Mouse (Mus musculus) monocyte, adult 5-6 weeks (primary cell): Measurements from ENCODE around the gene Dydc1. TPM values are rescaled to one million over a fixed set of nuclear protein-coding genes. Genes with fewer than 3 reads are reported as not detected.

Experiments used
- ATAC-seq: fragments of 153-309, 156-312 bp; replicated peaks from 2 replicates; pipeline ENCODE4 v1.8.0; 2017; ENCODE audit warnings: mild to moderate bottlenecking; ENCODE audit not compliant: low TSS enrichment, insufficient number of reproducible peaks, severe bottlenecking, poor library complexity, low FRiP score
- total RNA-seq: library from RNA; stranded (forward); fragments of 200-1000, 200-491, 200-594 nt; gene quantifications from 3 replicates; pipeline ENCODE4 v1.2.3, GENCODE M21; 2017

The Dydc1 gene
- total RNA-seq, 1 experiment from 2014 or later = not detected

DNA sequence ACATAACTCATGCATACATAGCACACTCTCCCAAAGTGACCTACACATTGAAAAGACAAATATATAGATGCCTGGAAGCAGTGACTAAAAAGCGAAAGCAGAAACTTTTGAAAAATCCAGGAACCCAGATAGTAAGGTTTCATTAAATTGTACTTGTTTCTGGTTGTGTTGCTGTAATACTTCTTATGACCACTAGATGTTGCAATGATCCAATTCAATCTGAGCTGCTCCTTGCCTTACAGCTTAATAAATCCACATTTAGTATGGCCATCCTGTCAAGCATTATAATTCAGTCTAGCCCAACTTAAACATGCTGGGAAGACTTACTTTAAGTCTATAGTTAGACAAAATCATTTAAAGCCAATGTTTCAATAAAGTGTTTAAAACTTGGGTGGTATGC lies 21.4 kb downstream of the Dydc1 start:
- no peak for ATAC-seq

DNA sequence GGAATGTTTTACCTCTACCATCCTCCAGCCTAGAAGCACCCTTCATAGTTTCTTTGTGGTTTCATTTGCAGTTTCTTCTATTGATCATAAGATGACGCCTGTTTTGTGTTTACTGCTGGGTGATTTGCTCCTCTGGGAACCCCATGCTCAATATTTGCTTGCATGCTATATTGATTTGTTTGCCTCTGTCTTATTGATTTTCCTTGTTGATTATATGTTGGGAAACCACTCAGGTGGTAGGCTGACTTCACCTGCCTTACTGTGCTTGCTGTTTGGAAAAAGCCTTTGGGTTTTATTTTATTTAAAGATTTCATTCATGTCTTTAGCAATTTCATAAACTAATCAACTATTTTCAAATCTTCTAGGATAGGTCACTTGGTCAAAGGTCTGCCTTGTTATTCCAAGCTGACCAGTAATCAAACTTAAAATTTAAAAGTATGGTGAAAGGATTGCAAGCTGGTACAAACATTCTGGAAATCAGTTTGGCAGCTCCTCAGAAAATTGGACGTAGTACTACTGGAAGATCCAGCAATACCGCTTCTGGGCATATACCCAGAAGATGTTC lies 23.7 kb downstream of the Dydc1 start:
- ATAC-seq = no peak

DNA sequence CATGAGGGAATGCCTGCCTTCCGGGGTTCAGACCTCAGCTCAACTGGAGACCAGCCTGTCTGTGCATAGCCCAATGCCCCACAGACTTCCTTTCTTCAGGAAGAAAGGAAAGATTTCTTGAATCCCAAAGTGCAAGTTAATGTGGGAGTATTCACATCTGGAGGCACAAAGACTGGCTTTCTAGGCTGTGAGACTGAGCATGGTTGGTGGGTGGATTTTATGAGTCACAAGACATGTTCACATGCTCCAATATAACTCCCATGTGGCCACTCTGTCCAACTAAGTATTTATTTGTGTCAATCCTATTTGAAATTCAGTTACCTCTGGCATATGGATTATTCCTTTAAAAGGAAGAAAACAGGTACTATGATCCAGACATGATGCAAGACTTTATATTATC lies 26.0 kb downstream of the Dydc1 start:
- ATAC-seq = no peak

GRCm38 (mm10) chr14:41100712-41101111 lies 28.0 kb downstream of the Dydc1 start:
- ATAC-seq = no peak

DNA sequence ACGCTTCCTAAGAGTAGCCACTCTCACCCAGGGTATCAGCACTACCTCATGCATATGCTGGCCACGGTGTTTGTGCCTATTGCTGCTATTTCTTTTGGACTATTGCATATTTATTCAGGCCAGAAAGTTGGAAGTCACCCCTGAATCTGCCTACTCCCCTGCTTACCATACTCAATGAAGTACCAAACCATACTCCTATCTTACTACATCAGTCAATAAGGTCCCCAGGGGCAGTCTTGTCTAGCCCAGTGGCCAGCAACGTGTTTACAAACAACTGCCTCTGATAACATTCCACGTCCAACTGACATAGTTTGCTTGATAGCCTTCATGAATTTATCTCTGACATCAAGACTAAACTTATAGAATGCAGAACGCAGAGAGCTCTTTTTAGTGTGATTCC lies 28.5 kb downstream of the Dydc1 start:
- no peak for ATAC-seq

DNA sequence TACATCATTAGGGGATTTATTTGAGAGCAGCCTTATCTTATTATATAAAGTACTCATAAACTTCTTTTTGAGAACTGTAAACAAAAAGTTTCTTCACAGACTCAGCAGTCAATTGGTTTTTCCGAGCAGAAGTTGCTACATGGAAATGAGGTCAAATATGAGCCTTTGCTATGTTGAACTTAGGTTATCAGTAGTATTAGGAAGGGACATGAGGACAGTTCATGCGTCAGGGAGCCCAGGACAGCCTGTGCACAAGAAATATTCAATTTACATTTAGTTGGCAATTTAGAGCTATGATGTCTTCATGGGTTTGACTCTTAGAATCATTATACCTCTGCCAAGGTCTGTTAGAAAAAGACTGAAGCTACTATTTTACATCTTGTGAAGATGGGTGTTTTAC lies 29.6 kb downstream of the Dydc1 start:
- ATAC-seq = no peak

DNA sequence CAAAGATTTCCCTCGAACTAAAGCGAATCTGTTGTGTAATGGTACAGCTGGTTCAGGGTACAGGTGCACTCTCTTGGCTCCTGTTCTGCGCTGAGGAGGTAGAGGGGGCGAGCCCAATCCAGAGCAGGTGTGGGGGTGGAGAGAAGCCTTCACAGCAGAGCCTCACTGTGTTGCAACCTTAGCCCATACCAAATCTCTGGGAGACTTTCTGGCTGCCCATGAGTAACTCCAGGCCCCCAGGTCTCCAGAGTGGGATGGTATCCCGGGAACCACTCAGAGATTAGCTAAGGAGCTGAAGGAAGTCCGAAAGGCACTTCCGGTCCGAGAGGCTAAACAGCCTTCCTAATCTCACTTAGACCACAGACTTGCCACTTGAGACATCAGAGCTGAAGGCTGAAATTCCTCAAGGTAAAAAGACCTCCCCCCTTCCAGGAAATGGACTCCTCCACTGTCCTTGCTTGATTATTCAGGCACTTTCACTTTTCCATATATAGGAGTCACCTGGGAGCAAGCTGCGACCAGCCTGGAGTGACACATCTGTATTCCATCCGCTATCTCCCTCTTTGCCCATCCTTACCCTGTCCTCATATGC lies 32.2 kb downstream of the Dydc1 start, which contains the start of gene Mat1a:
Gene Mat1a (plus strand): TSS at position 183 of the 592 bp plus-strand sequence.
- ATAC-seq = no peak

GRCm38 (mm10) chr14:41111031-41111668 lies 38.4 kb downstream of the Dydc1 start:
- no peak for ATAC-seq

GRCm38 (mm10) chr14:41112944-41113343 lies 40.2 kb downstream of the Dydc1 start:
- ATAC-seq = no peak

DNA sequence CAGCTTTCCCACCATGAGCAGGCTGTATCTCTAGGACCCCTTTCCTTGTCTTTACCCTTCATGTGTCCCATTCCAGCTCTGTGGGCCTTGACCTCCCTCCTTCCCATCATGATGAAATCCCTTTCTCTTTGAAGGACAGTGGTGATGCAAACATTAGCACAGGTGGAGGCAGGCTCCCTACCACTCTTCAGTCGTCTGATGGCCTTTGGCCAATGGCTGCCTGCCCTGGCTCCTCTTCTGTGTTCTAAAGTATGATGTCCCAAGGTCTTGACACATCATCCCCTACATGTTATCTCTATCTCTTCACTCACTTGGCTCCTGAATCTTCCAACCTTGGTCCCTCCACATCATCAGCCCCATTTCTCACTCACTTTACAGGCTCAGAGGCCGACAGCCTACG lies 43.6 kb downstream of the Dydc1 start:
- no peak for ATAC-seq

- ATAC-seq = no peak
These were observed 52.0 kb downstream of the Dydc1 start for GRCm38 (mm10) chr14:41124683-41125082.

DNA sequence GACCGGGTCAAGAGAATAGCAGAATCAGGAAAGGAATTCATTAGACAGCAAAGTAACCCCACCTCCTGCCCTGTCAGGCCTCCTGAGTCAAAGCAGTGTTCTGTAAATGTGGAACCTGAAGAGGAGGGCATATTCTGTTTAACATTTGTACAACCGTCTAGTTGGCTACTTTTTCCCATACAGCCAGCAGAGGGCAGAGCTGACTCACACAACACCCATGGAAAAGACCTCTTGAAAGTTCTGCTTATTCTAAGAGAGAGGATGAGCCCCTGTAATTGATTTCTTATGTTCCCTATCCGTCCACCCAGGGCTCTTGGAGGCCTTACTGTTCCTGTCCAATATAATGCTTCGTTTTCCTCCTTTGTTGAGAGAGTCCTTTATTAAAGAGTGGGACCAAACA lies 55.3 kb downstream of the Dydc1 start:
- no peak for ATAC-seq

- no peak for ATAC-seq
These were observed 58.8 kb downstream of the Dydc1 start, which contains the start of gene Sftpa1 for GRCm38 (mm10) chr14:41131540-41131939. TSS of gene Sftpa1 (plus strand) at chr14:41131782.

DNA sequence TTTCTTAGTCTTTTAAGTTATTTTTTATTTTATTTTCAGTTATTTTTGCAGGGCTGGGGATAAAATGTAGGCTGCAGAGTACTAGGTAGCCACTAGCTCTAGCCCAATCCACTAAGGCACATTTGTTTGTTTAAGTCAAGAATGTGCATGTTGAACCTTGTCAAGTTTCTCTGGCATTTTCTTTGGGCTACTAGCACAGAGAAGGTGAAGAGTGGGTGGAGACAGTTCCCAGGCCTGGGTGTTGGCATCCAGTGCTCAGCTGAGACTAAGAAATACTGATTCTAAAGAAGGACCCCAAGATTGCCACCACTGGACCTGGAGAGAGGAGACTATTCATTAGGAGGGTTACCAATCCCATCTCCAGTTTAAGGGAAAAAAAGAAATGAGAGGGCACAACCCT lies 64.3 kb downstream of the Dydc1 start:
- ATAC-seq = no peak

- no peak for ATAC-seq
These were observed 68.0 kb downstream of the Dydc1 start for GRCm38 (mm10) chr14:41140686-41141085.

Other genes with a start within 250 kb of the Dydc1 start
- 1.1 to 4.8 TPM (median 1.5 TPM) in 3 replicates for gene Sh2d4b, start 179.6 kb upstream of the Dydc1 start, total RNA-seq
- gene Tspan14, start 106.1 kb upstream of the Dydc1 start, total RNA-seq = 52.3 to 82.1 TPM (median 68.3 TPM) in 3 replicates
- 21.0 to 81.0 TPM (median 74.2 TPM) in 3 replicates for gene Fam213a, start 59.1 kb upstream of the Dydc1 start, total RNA-seq
- not detected in 3 replicates for gene Dydc2, start 3.7 kb upstream of the Dydc1 start, total RNA-seq
- not detected in 3 replicates for gene Mat1a, start 32.1 kb downstream of the Dydc1 start, total RNA-seq
- not detected in 3 replicates for gene Sftpa1, start 58.9 kb downstream of the Dydc1 start, total RNA-seq
- not detected in 3 replicates for gene Mbl1, start 78.5 kb downstream of the Dydc1 start, total RNA-seq
- gene Sftpd, start 112.2 kb downstream of the Dydc1 start, total RNA-seq = not detected in 3 replicates
- not detected in 3 replicates for gene Gm2832, start 205.9 kb downstream of the Dydc1 start, total RNA-seq